Mouse (Mus musculus) right cerebral cortex, postnatal 14 days (tissue): ENCODE measurements around the gene 4930524J08Rik.

Experiments
- DNase-seq: peaks from one replicate; pipeline ENCODE4 v3.0.0; 2022

4930524J08Rik gene

DNA sequence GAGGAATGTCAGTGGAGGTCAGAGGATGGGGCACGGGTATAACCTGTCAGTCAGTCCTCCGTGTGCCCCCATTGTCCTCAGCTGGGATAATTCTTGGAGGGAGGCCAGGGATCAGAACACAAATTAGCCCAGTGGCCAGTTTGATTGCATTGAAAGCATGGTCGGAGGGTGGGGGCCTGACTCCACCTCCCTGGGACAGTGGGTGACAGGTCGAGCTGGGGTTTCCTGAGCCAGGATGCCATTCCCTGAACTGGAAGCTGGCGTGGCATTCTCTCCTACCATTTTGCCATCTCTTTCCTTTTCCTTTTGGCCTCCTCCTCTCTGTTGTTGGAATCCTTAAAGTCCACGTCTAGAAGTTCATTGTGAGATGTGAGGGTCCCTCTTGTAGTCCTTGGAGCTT, 27.0 kb downstream of the 4930524J08Rik start:
- DNase-seq = no peak

DNA sequence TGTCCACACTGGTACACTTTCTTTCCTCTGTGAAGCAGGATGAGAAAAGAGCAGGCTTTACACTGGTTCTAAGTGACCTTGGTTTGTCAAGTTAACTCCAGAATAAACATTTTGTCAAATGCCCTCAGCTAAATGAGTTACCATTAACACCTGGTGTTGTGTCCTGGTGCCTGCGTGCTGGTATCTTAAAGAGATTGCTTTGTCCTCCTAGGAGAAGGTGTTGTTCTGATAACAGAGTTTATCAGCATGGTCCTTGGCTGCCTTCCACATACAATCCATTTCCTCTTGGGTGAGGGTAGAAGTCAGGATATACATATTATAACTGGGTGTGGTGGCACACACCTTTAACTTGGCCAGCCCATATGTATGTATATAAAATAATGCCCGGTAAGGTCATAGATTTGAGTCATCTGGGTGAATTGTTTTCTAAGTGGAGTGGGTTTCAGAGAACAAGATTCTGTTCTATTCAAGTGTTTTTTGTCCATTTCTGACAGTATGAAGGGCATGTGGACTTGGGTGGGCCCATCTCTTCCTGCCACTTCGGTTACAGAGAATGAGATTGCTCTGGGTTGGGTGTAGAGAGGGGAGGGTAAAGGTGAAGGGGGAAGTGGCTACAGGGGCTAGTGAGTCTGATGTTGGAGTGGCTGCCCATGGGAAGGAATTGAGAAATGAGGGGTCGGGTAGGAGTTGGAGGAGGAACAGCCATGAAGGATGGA, 27.6 kb downstream of the 4930524J08Rik start:
- no peak for DNase-seq

DNA sequence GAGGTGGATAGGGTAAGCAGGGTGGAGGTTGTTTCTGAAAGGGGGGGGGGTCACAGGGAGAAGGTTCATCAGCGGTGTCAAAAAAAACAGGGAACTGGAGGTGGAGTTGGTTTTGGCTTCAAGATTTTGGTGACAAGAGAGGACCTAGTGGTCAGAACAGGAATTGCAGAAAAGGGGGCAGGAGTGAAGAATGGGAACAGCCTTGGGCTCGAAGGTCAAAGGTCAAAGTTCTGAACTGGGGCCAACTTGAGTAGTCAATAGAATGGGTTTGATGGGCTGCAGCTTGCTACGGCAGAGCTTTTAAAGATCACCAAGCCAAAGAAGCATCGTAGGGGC, 28.1 kb downstream of the 4930524J08Rik start:
- no peak for DNase-seq

DNA sequence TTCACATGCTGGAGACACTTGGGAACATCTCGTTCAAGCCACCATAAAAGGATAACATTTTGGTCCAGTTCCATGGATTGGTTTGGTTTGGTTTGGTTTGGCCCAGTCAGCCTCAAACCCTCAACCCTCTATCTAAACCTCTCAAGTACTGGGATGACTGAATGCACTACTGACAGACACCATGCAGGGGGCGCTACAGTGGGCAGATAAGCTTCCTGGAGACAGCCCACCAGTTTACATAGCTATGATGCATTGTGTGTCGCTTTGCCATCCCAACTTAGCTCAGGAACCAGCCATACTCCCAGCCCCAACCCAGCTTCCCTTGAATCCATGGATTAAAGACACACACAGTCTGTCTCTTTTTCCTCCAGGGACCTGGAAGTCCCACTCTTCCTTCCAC, 29.6 kb downstream of the 4930524J08Rik start:
- no peak for DNase-seq

DNA sequence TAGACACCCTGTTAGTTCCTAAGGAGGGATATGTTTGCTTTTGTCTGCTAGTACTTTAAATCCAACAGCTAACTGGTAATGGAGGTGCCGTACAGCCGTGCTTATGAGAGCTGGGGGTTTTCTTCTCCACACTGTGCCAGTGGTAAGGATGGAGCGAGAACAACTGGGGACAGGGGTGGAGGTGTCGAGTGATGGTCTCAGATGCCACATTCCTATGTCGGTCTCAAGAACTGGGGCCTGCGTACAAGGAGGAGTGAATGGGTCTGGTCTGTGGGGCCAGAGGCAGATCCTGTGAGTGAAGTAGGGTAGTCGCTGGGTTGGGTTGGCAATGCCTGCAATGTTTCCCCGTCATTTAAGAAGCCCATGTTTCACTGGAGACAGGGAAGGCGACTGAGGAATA, 33.7 kb downstream of the 4930524J08Rik start:
- DNase-seq = no peak

DNA sequence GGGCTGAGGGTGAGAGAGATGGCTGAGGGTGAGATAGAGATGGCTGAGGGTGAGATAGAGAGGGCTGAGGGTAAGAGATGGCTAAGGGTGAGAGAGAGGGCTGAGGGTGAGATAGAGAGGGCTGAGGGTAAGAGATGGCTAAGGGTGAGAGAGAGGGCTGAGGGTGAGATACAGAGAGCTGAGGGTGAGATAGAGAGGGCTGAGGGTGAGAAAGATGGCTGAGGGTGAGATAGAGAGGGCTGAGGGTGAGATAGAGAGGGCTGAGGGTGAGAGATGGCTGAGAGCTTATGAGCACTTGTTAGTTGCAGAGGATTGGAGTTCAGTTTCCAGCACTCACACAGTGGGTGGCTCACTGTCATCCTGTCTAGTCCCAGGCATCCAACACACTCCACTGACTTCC, 41.2 kb downstream of the 4930524J08Rik start:
- DNase-seq = no peak

DNA sequence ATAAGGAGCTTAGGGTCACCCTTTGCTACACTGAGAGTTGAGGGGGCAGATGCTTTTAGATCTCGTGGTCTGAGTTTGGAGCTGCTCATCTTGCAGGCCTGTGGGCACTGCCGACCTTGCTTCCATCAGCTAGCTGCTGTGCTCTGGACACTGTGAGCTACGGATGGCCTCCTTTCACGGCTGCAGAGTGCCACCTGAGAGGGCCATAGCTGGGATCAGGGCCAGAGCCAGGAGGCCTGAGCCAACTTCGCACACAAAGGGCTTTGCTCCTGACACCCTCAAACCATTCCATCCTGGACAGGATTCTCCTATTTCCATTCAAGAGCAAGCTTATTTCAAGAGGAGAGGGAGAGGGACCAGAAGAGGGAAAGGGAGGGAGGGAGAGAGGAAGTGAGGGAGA, 45.5 kb downstream of the 4930524J08Rik start:
- no peak for DNase-seq

DNA sequence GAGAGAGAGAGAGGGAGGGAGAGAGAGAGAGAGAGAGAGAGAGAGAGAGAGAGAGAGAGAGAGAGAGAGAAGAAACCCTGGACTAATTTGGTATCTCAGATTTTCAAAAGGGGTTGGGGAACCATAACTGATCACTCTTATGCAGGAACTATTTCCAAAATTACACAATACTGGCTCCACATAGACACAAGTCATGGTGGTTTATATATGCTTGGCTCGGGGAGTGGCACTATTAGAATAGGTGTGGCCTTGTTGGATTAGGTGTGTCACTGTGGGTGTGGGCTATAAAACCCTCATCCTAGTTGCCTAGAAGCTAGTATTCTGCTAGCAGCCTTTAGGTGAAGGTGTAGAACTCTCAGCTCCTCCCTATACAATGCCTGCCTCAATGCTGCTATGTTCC, 46.0 kb downstream of the 4930524J08Rik start:
- DNase-seq = no peak
